Mouse (Mus musculus) MEL (cell line): ENCODE data around the gene Palmd.

Source experiments
- CHD2 ChIP-seq: IDR thresholded peaks from 2 replicates; pipeline ENCODE4 v1.6.1; 2011; ENCODE audit warnings: low read length, improper control_type of control experiment
- CTCF ChIP-seq, 3 experiments: IDR thresholded peaks in 2 of 3; conservative IDR thresholded peaks in 1 of 3; 2 replicates each; pipeline ENCODE4 v1.5.1; 2011 to 2012; ENCODE audit warnings: low read length in 3 of 3, low read depth in 2 of 3, mild to moderate bottlenecking in 2 of 3, improper control_type of control experiment in 1 of 3, inconsistent platforms in 1 of 3, mixed read lengths in 1 of 3, moderate library complexity in 1 of 3; ENCODE audit not compliant: control insufficient read depth in 1 of 3, insufficient read depth in 1 of 3, poor library complexity in 1 of 3, severe bottlenecking in 1 of 3
- EP300 ChIP-seq, 2 experiments: IDR thresholded peaks; 2 replicates each; pipeline ENCODE4 v1.6.1; 2011; ENCODE audit warnings: improper control_type of control experiment in 2 of 2, low read length in 2 of 2, low read depth in 1 of 2, mild to moderate bottlenecking in 1 of 2
- GATA1 ChIP-seq: IDR thresholded peaks from 2 replicates; pipeline ENCODE4 v1.6.1; 2011; ENCODE audit warnings: low read depth, low read length, improper control_type of control experiment
- HCFC1 ChIP-seq: IDR thresholded peaks from 2 replicates; pipeline ENCODE4 v1.6.1; 2012; ENCODE audit warnings: low read depth, mild to moderate bottlenecking, inconsistent platforms, low read length, improper control_type of control experiment, moderate library complexity
- JUND ChIP-seq: IDR thresholded peaks from 2 replicates; pipeline ENCODE4 v1.6.1; 2011; ENCODE audit warnings: low read depth, mild to moderate bottlenecking, improper control_type of control experiment, low read length
- MAFK ChIP-seq: IDR thresholded peaks from 2 replicates; pipeline ENCODE4 v1.6.1; 2011; ENCODE audit warnings: low read depth, mild to moderate bottlenecking, low read length, improper control_type of control experiment, borderline replicate concordance
- NELFE ChIP-seq: IDR thresholded peaks from 2 replicates; pipeline ENCODE4 v1.6.1; 2011; ENCODE audit warnings: low read depth, low read length, improper control_type of control experiment
- POLR2A ChIP-seq, 2 experiments: IDR thresholded peaks; 2 replicates each; pipeline ENCODE4 v1.6.1; 2011 to 2012; ENCODE audit warnings: low read length in 2 of 2, mild to moderate bottlenecking in 2 of 2, control low read depth in 1 of 2, improper control_type of control experiment in 1 of 2, low read depth in 1 of 2, moderate library complexity in 1 of 2; ENCODE audit not compliant: control insufficient read depth in 1 of 2, insufficient read depth in 1 of 2, poor library complexity in 1 of 2
- RCOR1 ChIP-seq: IDR thresholded peaks from 2 replicates; pipeline ENCODE4 v1.6.1; 2012; ENCODE audit warnings: low read depth, mild to moderate bottlenecking, inconsistent platforms, low read length, improper control_type of control experiment
- SIN3A ChIP-seq: IDR thresholded peaks from 2 replicates; pipeline ENCODE4 v1.6.1; 2012; ENCODE audit warnings: low read length, improper control_type of control experiment, inconsistent platforms
- TAL1 ChIP-seq: IDR thresholded peaks from 2 replicates; pipeline ENCODE4 v1.6.1; 2012; ENCODE audit warnings: mild to moderate bottlenecking, inconsistent platforms, low read length, moderate library complexity, mixed read lengths

GRCm38 (mm10) chr3:116955061-116955460 is 13.7 kb downstream of the Palmd start:
- TF ChIP-seq MAFK: no peak
- TF ChIP-seq SIN3A: no peak
- TF ChIP-seq CTCF (IDR thresholded peaks at IDR 0.05 in 2 of 3, conservative IDR thresholded peaks at IDR 0.05 in 1 of 3; ENCODE audit: control insufficient read depth in 1 of 3, insufficient read depth in 1 of 3, low read depth in 2 of 3, low read length in 3 of 3, poor library complexity in 1 of 3, severe bottlenecking in 1 of 3): no peak
- TF ChIP-seq JUND: no peak
- TF ChIP-seq CHD2: no peak
- no peak for TF ChIP-seq HCFC1
- no peak for TF ChIP-seq RCOR1
- no peak for TF ChIP-seq NELFE
- no peak for TF ChIP-seq GATA1
- no peak for TF ChIP-seq POLR2A (IDR thresholded peaks at IDR 0.05; ENCODE audit: control insufficient read depth in 1 of 2, insufficient read depth in 1 of 2, low read depth in 1 of 2, low read length in 2 of 2, poor library complexity in 1 of 2)
- TF ChIP-seq EP300 (IDR thresholded peaks at IDR 0.05; ENCODE audit: low read depth in 1 of 2, low read length in 2 of 2): no peak
- TF ChIP-seq TAL1: no peak
